Mouse (Mus musculus) erythroblast, embryonic 14.5 days (primary cell): Measurements from ENCODE around the gene 1190005I06Rik.

Experiments used
- GATA1 ChIP-seq: IDR thresholded peaks from 2 replicates; pipeline ENCODE4 v1.6.1; 2012; ENCODE audit warnings: low read length, inconsistent platforms, mixed read lengths
- TAL1 ChIP-seq: IDR thresholded peaks from 3 replicates; pipeline ENCODE4 v1.6.1; 2012; ENCODE audit warnings: low read length, inconsistent platforms, mixed read lengths

DNA sequence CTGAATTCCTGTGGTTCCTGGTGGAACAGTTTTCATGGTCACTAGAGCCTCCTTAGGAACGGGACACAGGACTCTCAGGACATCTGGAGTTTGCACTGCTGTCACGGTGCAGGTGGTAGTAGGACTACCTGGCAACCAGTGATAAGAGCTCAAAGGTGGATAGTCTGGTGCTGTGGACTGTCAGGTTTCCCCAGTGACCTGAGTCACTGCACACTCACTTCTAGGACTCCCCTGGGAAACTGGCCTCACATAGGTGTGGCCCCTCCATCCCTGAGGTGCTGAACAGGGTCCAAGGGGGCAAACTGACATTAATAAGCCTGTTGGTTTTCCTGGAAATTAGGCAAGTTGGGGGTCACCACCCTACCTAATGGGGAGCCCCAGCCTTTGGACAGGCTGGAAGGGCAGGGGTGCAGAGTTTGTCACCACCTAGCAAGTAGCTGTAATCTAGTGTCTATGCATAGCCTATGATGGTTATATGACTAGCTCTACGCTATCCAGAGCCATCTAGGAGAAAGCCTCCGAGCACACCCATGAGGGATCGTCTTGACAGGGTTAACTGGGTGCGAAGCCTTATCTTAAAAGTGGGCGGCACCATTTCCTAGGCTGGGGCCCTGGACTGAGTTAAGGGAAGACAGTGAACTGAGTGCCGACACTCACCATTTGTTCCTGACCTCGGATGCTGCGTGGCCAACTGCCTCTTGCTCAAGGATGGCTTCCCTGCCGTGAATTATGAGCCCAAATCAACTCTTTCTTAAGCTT lies 32.4 kb upstream of the 1190005I06Rik start:
- TF ChIP-seq GATA1 = no peak
- no peak for TF ChIP-seq TAL1
